Mouse (Mus musculus) naive thymus-derived CD4-positive, alpha-beta T cell, adult 2 months (primary cell): ENCODE measurements around the gene Ltbp1.

Experiments used
- DNase-seq: peaks from one replicate; pipeline ENCODE4 v3.0.0-alpha.2; 2011; ENCODE audit warnings: low read depth

Gene Ltbp1

GRCm38 (mm10) chr17:75005685-75006680, 615 bp downstream of the Ltbp1 start:
- DNase-seq = no peak

- no peak for DNase-seq
Observed at GRCm38 (mm10) chr17:75010955-75011354, 5.6 kb downstream of the Ltbp1 start.

DNA sequence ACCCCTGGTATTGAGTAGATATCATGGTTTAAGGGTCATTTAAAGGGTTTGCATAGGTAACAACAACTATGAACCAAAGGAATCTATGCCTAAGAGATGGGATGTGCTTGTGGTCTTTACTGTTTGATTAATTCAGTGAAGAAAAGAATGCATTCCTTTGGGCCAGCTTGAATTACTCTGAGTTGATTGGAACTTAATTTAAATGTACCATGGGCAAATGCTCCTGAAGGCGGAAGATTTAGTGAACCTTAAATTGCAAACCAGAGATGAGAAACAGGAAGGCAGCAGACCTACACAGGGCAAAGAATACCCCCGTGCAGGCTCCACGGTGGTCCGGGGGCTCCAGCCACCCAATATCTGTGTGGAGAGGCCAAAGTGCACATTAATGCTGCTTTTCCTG, 7.8 kb downstream of the Ltbp1 start:
- no peak for DNase-seq

- no peak for DNase-seq
Observed at GRCm38 (mm10) chr17:75013868-75014267, 8.5 kb downstream of the Ltbp1 start.

- no peak for DNase-seq
Observed at GRCm38 (mm10) chr17:75014601-75015356, 9.4 kb downstream of the Ltbp1 start.

DNA sequence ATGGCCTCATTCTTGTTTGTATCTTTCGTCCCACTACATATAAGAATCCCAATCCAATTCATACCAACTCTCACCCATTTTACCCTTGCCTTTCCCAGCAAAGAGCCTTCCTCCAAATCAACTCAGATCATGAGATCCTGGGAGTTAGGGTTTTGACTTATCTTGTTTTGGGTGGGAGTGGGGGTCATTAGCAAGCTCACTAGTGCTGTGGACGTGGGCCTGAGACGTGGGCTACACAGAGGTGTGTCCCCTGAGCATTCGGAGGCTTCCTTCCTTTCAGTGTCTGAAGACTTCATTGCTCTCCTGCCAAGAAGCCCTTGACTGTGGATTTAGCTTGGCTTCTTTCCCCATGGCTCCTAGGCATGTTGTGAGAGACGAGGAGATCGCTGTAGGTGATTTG, 10.2 kb downstream of the Ltbp1 start:
- DNase-seq = no peak

GRCm38 (mm10) chr17:75017423-75017822, 12.1 kb downstream of the Ltbp1 start:
- peak; percentile 8 for DNase-seq

DNA sequence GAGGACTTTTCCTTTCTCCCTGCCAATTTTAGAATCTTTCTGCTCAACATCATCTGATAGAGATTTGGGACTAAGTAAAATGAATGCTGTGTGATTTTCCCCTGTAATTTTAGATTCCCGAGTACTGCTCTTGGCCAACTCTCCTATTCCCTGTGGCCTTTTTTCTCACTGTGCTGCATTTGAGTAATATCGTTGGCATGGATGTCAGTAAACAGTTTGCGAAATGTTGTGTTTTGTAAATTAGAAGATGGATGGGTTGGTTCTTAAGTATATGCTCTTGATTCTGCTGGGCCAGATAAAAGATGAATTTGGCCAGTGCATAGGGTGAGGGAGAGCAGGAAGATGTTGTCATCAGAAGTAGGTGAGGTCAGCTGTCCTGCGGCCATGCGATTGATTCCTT, 12.8 kb downstream of the Ltbp1 start:
- DNase-seq = no peak

DNA sequence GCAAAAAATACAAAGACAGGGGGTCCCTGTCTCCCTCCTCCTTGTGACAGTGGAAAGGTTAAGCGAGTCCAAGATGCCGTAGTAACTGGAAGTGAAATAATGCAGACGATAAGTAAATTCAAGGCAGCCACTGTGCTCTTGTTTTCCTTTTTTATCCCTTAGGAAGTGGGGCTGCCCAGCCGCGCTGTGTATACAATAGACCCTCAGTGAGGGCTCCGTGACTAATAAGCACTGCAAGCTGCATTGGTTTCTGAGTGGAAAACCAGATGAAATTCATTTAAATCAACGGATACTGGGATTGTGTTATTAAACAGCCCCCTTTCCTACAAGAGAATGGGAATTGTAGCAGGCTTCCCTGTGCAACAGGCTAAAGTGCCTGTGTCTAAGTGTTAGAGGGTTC, 14.7 kb downstream of the Ltbp1 start:
- no peak for DNase-seq

DNA sequence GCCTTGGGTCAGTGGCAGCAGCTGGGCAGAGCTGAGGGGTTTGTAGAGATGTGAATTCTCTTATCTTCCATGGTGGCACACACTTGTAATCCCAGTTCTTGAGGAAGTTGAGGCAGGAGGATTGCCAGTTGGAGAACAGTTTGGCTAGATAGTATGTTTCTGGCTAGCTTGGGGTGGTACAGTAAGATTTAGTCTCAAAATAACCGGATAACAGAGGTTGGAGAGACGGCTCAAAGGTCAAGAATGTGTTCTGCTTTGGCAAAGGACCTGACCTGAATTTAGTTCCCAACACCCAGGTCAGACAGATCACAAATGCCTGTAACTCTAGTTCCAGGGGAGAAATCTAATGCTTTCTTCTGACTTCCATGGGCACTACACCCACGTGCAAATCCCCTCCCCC, 15.3 kb downstream of the Ltbp1 start:
- no peak for DNase-seq

DNA sequence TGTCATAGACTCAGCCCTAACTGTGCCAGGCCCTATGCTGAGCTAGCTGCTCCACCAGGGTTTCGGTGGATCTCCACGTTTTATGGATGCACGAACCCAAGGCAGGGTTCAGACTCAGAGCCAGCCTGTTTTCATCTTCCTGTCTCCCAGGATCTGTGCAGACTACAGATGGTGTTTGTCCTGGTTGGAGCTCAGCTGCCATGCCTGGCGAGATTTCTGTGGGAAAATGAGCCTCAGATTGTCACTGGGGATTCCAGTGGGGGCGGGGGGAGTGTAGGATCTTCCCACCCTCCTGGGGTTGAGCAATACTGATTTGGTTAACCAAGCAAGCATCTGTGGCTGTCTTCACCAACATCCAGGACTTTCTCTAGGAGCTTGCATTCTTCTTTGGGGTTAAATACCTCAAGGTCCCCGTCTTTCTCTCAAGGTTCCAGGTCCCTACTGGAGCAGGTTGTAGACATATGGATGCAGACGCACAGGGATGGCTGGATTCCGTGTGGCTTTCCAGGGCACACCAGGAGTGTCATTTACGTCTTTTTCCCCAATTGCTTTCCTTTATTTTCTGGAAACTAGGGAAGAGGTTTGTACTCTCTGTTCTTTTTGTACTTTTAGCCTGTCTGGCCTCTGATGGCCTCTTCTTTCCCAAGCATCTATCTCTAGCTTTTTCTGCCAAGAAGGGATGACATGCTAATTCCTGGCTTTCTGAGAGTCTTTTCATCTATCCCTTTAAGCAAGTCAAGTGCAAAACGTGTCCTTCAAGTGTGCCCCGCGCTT, 22.2 kb downstream of the Ltbp1 start:
- DNase-seq = no peak

DNA sequence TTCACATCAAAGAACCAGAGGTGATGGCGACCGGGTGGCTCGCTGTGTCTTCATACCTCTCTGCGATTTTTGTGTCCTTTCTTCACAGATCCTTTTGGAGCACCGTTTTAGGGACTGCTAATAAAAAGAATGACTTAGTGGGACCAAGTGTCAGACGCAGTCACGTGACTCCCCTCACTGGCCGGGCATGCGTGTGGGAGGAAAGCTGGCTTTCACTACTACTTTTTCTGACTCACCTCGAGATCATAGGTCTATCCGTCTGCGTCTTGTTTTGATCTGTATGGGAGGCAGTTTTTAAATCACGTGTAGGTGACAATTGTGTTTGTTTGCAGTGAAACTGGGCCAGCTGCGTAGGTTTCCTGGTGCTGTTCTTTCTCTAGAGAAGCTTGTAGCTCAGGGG, 28.0 kb downstream of the Ltbp1 start:
- DNase-seq = no peak

- DNase-seq = no peak
Observed at GRCm38 (mm10) chr17:75033872-75034615, 28.7 kb downstream of the Ltbp1 start.

- no peak for DNase-seq
Observed at GRCm38 (mm10) chr17:75036881-75037280, 31.5 kb downstream of the Ltbp1 start.

- no peak for DNase-seq
Observed at GRCm38 (mm10) chr17:75039017-75039416, 33.6 kb downstream of the Ltbp1 start.

GRCm38 (mm10) chr17:75049366-75049969, 44.1 kb downstream of the Ltbp1 start:
- DNase-seq = no peak

DNA sequence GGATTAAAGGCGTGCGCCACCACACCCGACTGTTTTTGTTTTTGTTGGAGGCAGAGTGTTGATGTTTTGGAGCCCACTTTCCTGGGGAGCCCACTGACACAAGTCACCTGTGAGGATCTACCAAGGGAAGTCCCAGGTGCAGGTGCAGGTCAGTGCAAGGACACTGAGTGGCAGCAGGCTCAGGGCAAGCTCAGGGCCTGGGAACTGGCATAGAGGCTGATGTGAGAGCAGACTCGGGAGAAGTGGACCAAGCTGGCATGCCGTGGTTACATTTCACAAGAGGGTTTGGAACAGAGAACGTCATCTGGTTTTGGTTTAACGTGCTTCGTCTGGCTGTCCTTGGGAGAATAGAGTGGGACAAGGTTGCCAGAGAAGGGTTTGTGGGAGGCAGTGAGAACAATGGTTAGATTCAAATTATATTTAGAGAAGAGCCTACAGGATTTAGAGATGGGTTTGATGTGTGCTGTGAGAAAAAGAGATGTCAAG, 46.1 kb downstream of the Ltbp1 start:
- DNase-seq = no peak

- no peak for DNase-seq
Observed at GRCm38 (mm10) chr17:75055235-75055634, 49.9 kb downstream of the Ltbp1 start.

DNA sequence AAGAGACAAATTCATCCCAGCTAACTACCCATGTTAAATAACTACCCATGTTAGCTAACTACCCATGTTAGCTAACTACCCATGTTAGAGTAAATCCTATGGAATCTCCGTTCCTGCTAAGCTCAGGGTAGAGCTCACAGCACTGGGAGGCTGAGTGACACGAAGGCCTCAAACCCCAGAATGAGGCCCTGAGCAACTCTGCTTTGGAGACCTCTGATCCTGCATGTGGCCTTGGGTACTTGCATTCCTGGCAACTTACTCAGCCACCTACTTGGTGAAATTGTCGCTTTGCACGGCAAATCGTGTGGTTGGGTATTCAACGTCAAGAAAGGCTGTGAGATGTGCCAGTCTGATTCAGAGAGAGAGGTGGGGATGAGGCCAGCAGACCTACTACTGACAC, 50.6 kb downstream of the Ltbp1 start:
- no peak for DNase-seq

GRCm38 (mm10) chr17:75056631-75057030, 51.3 kb downstream of the Ltbp1 start:
- DNase-seq = no peak

DNA sequence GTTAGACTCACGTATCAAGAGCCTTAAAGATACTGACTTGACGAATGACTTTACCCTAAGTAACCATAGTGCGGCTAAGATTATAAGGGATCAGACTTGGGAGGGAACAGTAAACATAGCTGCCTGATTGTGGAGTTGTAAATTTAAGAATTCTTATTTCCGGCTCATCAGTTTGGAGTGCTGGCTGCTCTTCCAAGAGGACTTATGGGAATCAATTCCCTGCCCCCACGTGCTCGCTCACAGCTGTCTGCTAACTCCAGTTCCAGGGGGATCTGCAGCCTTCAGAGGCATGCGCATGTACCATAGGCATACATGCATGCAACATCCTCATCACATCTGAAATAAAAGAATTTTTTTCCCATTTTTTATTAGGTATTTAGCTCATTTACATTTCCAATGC, 61.0 kb downstream of the Ltbp1 start:
- no peak for DNase-seq
